Mouse (Mus musculus) liver, adult (tissue): ENCODE data around the gene Rcor1.

Experiments
- GATA4 ChIP-seq: IDR thresholded peaks from 2 replicates; pipeline ENCODE4 v1.6.1; 2014; ENCODE audit warnings: mild to moderate bottlenecking, low read length; ENCODE audit not compliant: insufficient replicate concordance

The Rcor1 gene

GRCm38 (mm10) chr12:111038231-111038975 lies 748 bp upstream of the Rcor1 start:
- no peak for TF ChIP-seq GATA4

- TF ChIP-seq GATA4: no peak
Observed at GRCm38 (mm10) chr12:111039771-111040530, 800 bp downstream of the Rcor1 start.

GRCm38 (mm10) chr12:111040531-111040860 lies 1.3 kb downstream of the Rcor1 start:
- no peak for TF ChIP-seq GATA4

- TF ChIP-seq GATA4: no peak
Observed at GRCm38 (mm10) chr12:111041196-111041595, 2.0 kb downstream of the Rcor1 start.

- no peak for TF ChIP-seq GATA4
Observed at GRCm38 (mm10) chr12:111042365-111042764, 3.2 kb downstream of the Rcor1 start.

GRCm38 (mm10) chr12:111044880-111045279 lies 5.7 kb downstream of the Rcor1 start:
- no peak for TF ChIP-seq GATA4

GRCm38 (mm10) chr12:111046866-111047265 lies 7.7 kb downstream of the Rcor1 start:
- no peak for TF ChIP-seq GATA4

- no peak for TF ChIP-seq GATA4
Observed at GRCm38 (mm10) chr12:111048201-111048600, 9.1 kb downstream of the Rcor1 start.

- TF ChIP-seq GATA4: no peak
Observed at GRCm38 (mm10) chr12:111050256-111050655, 11.1 kb downstream of the Rcor1 start.

GRCm38 (mm10) chr12:111063361-111063760 lies 24.2 kb downstream of the Rcor1 start:
- no peak for TF ChIP-seq GATA4

GRCm38 (mm10) chr12:111064220-111064619 lies 25.1 kb downstream of the Rcor1 start:
- no peak for TF ChIP-seq GATA4

GRCm38 (mm10) chr12:111065330-111065729 lies 26.2 kb downstream of the Rcor1 start:
- TF ChIP-seq GATA4: no peak

- no peak for TF ChIP-seq GATA4
Observed at GRCm38 (mm10) chr12:111067816-111068215, 28.7 kb downstream of the Rcor1 start.

GRCm38 (mm10) chr12:111071009-111071408 lies 31.9 kb downstream of the Rcor1 start:
- TF ChIP-seq GATA4: no peak

- no peak for TF ChIP-seq GATA4
Observed at GRCm38 (mm10) chr12:111071477-111072152, 32.5 kb downstream of the Rcor1 start.
